Mouse (Mus musculus): ENCODE results near the gene Olfr1357.

DNA sequence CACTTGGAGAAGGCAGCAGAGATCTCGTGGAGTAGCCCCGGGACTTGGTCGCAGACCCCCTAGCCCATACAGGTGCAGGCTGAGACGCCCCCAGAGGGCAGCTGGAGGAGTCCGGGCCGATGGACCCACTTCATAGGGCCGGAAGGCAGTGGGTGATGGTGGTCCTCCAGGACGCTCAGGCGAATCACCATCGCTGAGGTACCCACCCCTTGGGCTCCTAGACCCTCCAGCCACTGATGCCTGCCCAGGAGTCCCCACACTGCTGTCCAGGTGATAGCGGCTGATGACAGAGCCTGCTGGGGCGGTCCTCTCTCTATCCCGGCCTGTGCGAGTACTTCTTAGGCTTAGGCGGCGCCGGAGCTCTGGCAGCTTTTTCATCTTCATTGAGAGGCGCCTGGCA, 28.6 kb downstream of the Olfr1357 start:
- TF ChIP-seq CTCF (conservative IDR thresholded peaks at IDR 0.05; ENCODE audit: low read length) (no peak), POU5F1 (IDR thresholded peaks at IDR 0.05; ENCODE audit: borderline replicate concordance, low read length) (no peak), NANOG (IDR thresholded peaks at IDR 0.05; ENCODE audit: borderline replicate concordance, low read length) (no peak)

Data from E14TG2a.4 (cell line).